Mouse (Mus musculus): ENCODE results near the gene Dhrs2. TPM values are rescaled to one million over a fixed set of nuclear protein-coding genes. Genes with fewer than 3 reads are reported as not detected.

Dhrs2 gene
- under 1 TPM in 1 of 2 experiments, not detected in 1; 0.16 TPM for total RNA-seq (2021)
- long read RNA-seq, experiment 1: 0 reads
- long read RNA-seq, experiment 2: 0 reads

DNA sequence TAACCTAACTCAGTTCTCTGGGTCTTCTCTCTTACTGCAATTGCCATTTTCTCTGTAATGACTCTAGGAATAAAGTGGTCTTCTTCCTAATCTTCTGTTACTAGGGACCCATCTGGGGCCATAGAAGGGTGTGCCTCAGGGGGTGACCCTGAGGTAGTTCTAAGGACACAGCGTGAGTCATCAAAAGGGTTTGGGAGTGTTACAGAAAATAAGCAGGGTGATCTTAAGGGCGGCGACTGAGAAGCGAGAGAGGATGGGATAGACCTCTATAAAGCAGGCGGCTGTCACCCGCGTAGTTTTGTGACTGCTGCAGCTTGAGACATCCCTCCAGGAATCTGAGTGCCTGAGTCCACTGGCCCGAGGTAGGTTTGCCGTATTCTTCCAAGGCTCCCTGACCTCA lies at the start of gene Dhrs2:
Dhrs2 (plus strand) TSS at position 301 of the 400 bp plus-strand sequence.
- intact Hi-C loops (cut with DNase I; ENCODE audit: low total_unique reads): no loop called here
- no peak for DNase-seq

DNA sequence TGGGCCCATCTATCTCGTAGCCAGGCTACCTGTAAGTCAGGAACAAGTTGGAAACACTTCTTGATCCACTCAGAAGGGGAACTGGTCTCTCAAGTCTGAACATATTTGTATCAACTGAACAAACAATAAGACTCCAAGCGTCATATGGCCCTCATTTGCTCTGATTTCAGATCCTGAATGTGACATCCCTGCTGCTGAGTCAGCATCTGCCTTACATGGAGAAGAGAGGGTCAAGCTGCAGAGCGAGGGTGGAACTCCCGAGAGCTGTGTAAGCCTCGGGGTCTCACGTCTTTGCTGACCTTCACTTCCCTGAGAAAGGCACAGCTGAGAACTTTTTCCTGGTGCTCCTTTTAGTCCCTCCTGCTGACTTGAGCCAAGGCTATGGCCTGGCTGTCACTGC lies 47.6 kb upstream of the Dhrs2 start:
- no peak for DNase-seq
- intact Hi-C loops (cut with DNase I; ENCODE audit: low total_unique reads): no loop called here

DNA sequence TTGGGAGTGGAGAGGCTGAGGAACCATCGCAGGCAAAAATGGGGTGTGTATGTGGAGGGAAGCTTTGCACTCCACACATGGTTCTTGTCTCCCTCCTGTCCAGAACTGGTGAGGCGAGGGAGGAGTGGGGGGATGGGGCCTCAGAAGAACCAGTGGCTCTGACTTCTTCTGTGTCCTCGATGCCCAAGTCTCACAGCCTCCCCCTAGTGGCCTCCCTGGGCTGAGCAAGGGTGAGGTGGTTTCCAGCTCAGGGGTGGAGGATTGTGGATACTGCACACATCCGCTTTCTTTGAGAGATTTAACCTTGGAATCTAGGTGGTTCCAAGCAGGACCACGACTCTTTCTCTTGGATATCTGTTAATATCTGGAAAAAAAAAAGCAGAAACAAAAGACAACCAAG lies 44.5 kb upstream of the Dhrs2 start:
- peak; percentile 59 for DNase-seq
- intact Hi-C loops (cut with DNase I; ENCODE audit: low total_unique reads): no loop called here

GRCm38 (mm10) chr14:55180951-55181350 lies 40.9 kb upstream of the Dhrs2 start:
- DNase-seq: no peak

DNA sequence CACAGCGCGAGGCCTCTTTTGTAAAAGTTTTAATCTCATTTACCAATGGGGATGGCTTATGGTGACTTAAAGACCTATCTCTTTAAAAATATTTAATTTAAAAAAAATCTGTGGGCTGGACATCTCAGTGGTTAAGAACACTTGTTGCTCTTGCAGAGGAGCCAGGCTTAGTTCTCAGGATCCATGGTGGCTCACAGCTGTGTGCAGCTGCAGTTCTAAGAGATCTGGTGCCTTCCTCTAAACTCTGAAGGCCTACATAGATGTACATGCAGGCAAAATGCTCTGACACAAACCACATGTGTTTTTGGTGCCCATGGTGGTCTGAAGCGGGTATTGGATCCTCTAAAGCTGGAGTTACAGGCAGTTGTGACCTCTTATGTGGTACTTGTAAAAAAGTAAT lies 38.6 kb upstream of the Dhrs2 start:
- intact Hi-C loops (cut with DNase I; ENCODE audit: low total_unique reads): no loop called here
- DNase-seq: no peak

More at GRCm38 (mm10) chr14:55180951-55181350, 40.9 kb upstream of the Dhrs2 start:
- intact Hi-C loops (cut with DNase I; ENCODE audit: low total_unique reads): no loop called here

GRCm38 (mm10) chr14:55184640-55185145 lies 37.1 kb upstream of the Dhrs2 start:
- intact Hi-C loops (cut with DNase I; ENCODE audit: low total_unique reads): no loop called here
- no peak for DNase-seq

DNA sequence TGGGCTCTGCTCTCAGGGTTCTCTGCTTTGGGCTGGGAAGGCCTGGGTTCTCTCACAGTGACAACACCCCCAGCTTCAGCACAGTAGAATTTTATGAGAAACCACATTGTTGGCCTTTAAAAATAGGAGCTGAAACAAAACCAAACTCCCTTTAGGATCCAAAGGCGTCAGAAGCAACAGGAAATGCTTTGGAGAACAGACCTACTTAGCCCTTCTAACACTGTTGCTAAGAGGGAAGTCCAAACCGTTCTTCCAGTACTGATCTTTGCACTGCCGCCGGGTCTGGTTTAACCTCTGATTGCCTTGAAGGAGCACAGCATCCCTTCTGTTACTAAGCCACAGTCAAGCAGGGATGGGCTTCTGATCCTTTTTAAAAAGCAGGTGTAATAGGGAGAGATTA lies 33.3 kb upstream of the Dhrs2 start:
- no peak for DNase-seq
- intact Hi-C loops (cut with DNase I; ENCODE audit: low total_unique reads): no loop called here

GRCm38 (mm10) chr14:55189351-55189769 lies 32.4 kb upstream of the Dhrs2 start:
- intact Hi-C loops (cut with DNase I; ENCODE audit: low total_unique reads): no loop called here

GRCm38 (mm10) chr14:55193354-55193753 lies 28.5 kb upstream of the Dhrs2 start:
- intact Hi-C loops (cut with DNase I; ENCODE audit: low total_unique reads): no loop called here
- no peak for DNase-seq

More at GRCm38 (mm10) chr14:55189351-55189769, 32.4 kb upstream of the Dhrs2 start:
- DNase-seq: no peak

GRCm38 (mm10) chr14:55193876-55194635 lies 27.8 kb upstream of the Dhrs2 start:
- intact Hi-C loops (cut with DNase I; ENCODE audit: low total_unique reads): no loop called here
- DNase-seq: no peak

- intact Hi-C loops (cut with DNase I; ENCODE audit: low total_unique reads): no loop called here
- no peak for DNase-seq
Observed at GRCm38 (mm10) chr14:55194786-55195185, 27.0 kb upstream of the Dhrs2 start.

DNA sequence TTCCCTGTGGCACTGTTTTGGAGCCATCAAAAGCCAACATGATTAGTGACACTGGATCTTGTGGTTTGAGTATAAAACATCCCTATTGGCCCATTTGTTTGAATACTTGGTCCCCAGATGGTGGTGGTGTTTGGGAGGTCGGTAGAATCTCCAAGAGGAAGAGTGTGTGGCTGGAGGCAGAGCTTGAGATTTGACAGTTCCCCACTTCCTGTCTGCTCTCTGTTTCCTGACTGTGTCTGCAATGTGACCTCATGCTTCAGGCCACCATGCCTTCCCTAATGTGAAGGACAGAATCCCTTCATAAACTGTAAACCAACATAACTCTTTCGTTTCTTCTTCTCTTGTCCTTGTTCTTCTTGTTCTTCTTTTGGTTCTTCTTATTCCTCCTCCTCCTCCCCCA lies 24.7 kb upstream of the Dhrs2 start:
- no peak for DNase-seq
- intact Hi-C loops (cut with DNase I; ENCODE audit: low total_unique reads): no loop called here

- no peak for DNase-seq
- intact Hi-C loops (cut with DNase I; ENCODE audit: low total_unique reads): no loop called here
Observed at GRCm38 (mm10) chr14:55198187-55198586, 23.6 kb upstream of the Dhrs2 start.

DNA sequence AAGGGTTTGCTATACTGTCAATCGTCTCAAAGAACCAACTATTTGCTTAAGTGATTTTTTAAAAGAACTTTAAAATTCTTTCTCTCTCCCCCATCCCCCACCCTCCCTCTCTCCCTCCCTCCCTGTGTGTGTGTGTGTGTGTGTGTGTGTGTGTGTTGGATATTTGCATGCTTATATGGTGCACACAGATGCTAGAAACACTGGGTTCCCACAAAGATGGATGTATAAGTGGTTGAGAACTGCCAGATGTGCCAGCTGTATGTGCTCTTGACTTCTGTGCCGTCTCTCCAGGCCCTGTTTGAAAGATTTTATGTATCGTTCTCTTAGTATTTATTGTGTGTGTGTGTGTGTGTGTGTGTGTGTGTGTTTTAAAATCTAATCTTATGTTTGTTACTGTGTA lies 17.3 kb upstream of the Dhrs2 start:
- intact Hi-C loops (cut with DNase I; ENCODE audit: low total_unique reads): no loop called here

DNA sequence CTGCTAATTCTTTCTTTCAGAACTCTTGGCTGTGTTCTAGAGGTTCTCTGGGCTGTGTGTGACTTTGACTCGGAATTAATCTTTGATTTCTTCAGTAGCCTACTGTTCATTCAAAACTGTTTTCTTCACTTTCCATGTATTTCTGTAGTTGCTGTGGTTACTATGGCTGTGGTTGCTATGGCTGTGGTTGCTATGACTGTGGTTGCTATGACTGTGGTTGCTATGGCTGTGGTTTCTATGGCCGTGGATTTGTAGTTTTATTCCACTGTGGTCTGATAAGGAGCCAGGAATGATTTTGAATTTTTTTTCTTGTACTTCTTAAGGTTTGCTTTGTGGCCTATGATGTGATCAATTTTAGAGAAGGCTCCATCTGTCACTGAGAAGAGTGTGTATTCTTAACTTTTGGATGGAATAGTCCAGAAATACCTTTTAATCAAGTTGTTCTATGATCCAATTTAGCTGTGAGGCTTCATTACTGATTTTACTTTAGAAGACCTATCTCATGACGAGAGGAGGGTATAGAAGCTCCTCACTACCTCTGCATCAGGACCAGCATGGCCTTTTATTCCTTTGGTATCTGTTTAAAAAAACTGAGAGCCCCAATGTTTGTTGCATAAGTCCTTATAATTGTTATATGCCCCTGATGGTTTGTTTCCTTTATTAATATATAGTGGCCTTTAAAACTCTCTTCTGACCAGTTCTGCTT lies 16.6 kb upstream of the Dhrs2 start:
- DNase-seq: no peak
- intact Hi-C loops (cut with DNase I; ENCODE audit: low total_unique reads): no loop called here

More for the DNA sequence above, 17.3 kb upstream of the Dhrs2 start:
- no peak for DNase-seq

DNA sequence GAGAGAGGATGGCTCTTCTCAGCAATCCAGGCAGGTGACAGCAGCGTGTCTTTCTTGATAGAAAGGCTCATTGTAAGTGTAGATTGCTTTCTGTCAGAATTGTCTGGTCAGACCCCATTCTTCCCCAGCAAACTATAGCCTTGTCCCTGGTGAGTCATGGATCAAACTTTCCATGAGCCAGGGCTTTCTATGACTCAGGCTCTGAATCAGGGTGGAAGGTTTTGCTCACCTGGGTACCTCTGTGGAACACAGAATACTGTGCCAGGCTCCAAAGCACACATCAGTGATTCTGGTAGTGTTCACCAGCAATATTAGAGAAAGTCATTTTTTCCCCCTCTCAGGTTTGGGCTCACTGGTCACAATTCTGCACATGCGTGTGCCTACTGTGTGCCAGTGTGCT lies 13.5 kb upstream of the Dhrs2 start:
- intact Hi-C loops (cut with DNase I; ENCODE audit: low total_unique reads): no loop called here
- no peak for DNase-seq

- intact Hi-C loops (cut with DNase I; ENCODE audit: low total_unique reads): no loop called here
- DNase-seq: no peak
Observed at GRCm38 (mm10) chr14:55213621-55214020, 8.2 kb upstream of the Dhrs2 start.

- peak; percentile 14 for DNase-seq
- intact Hi-C loops (cut with DNase I; ENCODE audit: low total_unique reads): no loop called here
Observed at GRCm38 (mm10) chr14:55214507-55214906, 7.3 kb upstream of the Dhrs2 start.

GRCm38 (mm10) chr14:55223172-55223571 lies 1.4 kb downstream of the Dhrs2 start:
- DNase-seq: no peak
- intact Hi-C loops (cut with DNase I; ENCODE audit: low total_unique reads): no loop called here

GRCm38 (mm10) chr14:55234639-55235038 lies 12.8 kb downstream of the Dhrs2 start:
- intact Hi-C loops (cut with DNase I; ENCODE audit: low total_unique reads): no loop called here
- DNase-seq: no peak

DNA sequence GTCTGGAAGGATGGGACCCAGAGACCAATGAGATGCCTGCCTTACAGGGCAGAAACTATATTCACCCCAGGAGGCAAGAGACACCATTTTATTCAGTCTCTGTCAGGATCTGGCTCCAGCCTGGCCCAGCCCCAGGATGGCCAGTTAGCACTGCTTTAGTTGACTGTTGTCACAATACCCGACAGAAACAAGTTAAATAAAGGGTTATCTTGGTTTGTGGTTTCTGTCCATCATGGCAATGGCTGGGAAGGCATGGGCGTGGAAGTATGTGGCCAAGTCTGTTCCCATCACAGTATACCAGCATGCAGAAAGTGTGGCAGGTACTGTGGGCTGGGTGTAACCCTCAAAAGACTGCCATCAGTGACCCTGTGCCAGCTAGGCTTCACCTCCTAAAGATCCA lies 14.9 kb downstream of the Dhrs2 start:
- no peak for DNase-seq
- intact Hi-C loops (cut with DNase I; ENCODE audit: low total_unique reads): no loop called here
